Mouse (Mus musculus) E14TG2a.4 (cell line): Measurements from ENCODE around the gene Gm38655.

Source experiments
- H3K27me3 ChIP-seq: 2 replicates; pipeline ENCODE4 v1.6.1; 2014; ENCODE audit warnings: low read length, control low read depth; ENCODE audit not compliant: insufficient read depth
- H3K36me3 ChIP-seq: 2 replicates; pipeline ENCODE4 v1.6.1; 2014; ENCODE audit warnings: low read length, control low read depth; ENCODE audit not compliant: insufficient read depth
- H3K4me1 ChIP-seq: replicated peaks from 2 replicates; pipeline ENCODE4 v1.6.1; 2014; ENCODE audit warnings: low read depth, low read length, control low read depth
- H3K4me3 ChIP-seq: replicated peaks from 2 replicates; pipeline ENCODE4 v1.5.1; 2014; ENCODE audit warnings: mild to moderate bottlenecking, low read length
- H3K9me3 ChIP-seq: 2 replicates; pipeline ENCODE4 v1.6.1; 2014; ENCODE audit warnings: low read length, control low read depth
- CTCF ChIP-seq: conservative IDR thresholded peaks from 2 replicates; pipeline ENCODE4 v1.5.1; 2014; ENCODE audit warnings: low read length
- NANOG ChIP-seq: IDR thresholded peaks from 2 replicates; pipeline ENCODE4 v1.6.1; 2014; ENCODE audit warnings: borderline replicate concordance, low read length, mixed read lengths
- POU5F1 ChIP-seq: IDR thresholded peaks from 2 replicates; pipeline ENCODE4 v1.6.1; 2014; ENCODE audit warnings: low read length, borderline replicate concordance

Gm38655 gene

GRCm38 (mm10) chr17:25184961-25185360 is 9.7 kb upstream of the Gm38655 start:
- Histone ChIP-seq H3K9me3 (no peaks in the 10 kb centered on the region), H3K4me3 (peak overlapping the region; percentile 100), H3K36me3 (peaks cover 21% of the 10 kb centered on the region), H3K4me1 (peaks cover 55% of the 10 kb centered on the region), H3K27me3 (no peaks in the 10 kb centered on the region)
- TF ChIP-seq CTCF, result no peak
- no peak for TF ChIP-seq NANOG
- no peak for TF ChIP-seq POU5F1

DNA sequence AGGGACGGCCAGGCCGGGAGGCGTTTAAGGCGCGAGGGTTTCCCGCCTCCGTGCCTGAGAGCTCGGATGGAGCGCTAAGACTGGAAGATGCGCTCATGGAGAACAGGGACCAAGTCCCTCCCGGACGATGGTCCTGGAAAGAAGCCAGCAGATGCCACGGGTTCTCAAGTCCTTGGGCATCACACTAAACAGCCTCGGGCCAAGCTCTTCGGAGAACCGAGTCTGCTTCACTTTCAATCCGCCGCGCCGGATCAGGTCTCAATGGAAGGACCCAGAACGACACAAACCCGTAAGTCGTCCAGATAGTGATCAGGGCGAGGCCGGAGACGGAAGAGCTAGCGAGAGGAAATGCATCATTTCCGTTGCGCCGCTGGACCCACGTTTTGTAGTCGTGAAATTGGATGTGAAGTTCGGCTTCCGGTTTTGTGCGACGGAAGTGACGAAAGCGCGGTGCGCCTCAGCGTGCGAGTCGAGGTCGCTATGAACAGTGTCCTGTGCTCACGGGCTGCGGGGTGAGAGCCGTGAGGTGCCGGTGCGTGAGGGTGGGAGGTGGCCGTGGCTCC is 8.9 kb upstream of the Gm38655 start, which contains the start of gene BC003965:
BC003965 (plus strand) TSS at position 426 of the 563 bp plus-strand sequence.
- TF ChIP-seq NANOG, result no peak
- no peak for TF ChIP-seq POU5F1
- no peak for TF ChIP-seq CTCF
- no peaks in the 10 kb centered on the region for H3K9me3 ChIP-seq
- no peaks in the 10 kb centered on the region for H3K27me3 ChIP-seq
- peak within 1 kb of the TSS; percentile 100 for H3K4me3 ChIP-seq
- peaks cover 21% of the 10 kb centered on the region for H3K36me3 ChIP-seq
- peaks cover 48% of the 10 kb centered on the region for H3K4me1 ChIP-seq

DNA sequence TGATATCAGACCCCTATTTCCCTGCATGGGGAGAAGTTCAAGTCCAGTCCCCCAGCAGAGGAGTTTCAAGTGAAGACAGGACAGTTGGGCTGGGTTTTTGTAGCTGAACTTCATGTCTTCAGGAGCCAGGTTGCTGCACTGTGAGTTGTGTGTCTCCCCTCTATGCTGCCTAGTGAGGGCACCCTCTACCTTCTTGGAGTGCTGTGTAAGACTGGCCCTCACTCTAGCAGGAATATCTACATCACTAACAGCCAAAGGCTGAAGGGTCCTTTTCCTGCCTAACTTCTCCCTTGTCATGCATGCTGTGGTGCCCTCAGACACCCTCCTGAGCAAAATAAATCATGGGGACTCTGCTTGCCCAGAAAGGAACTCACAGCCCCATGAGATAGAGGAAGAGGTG is 8.0 kb upstream of the Gm38655 start:
- Histone ChIP-seq H3K36me3 (peaks cover 21% of the 10 kb centered on the region), H3K4me1 (peaks cover 48% of the 10 kb centered on the region), H3K9me3 (no peaks in the 10 kb centered on the region), H3K27me3 (no peaks in the 10 kb centered on the region), H3K4me3 (peak overlapping the region; percentile 100)
- no peak for TF ChIP-seq CTCF
- TF ChIP-seq POU5F1, result no peak
- TF ChIP-seq NANOG, result no peak

- TF ChIP-seq NANOG (no peak), POU5F1 (no peak), CTCF (no peak)
- Histone ChIP-seq H3K4me3 (0 out of 2 replicates have a peak overlapping the region, but pooled peaks have one; percentile 70), H3K4me1 (peaks cover 35% of the 10 kb centered on the region), H3K36me3 (no peaks in the 10 kb centered on the region), H3K9me3 (no peaks in the 10 kb centered on the region), H3K27me3 (0 out of 2 replicates have a peak, but pooled peaks cover 7% of the 10 kb centered on the region)
Measured at GRCm38 (mm10) chr17:25172558-25172957, 2.7 kb downstream of the Gm38655 start.

DNA sequence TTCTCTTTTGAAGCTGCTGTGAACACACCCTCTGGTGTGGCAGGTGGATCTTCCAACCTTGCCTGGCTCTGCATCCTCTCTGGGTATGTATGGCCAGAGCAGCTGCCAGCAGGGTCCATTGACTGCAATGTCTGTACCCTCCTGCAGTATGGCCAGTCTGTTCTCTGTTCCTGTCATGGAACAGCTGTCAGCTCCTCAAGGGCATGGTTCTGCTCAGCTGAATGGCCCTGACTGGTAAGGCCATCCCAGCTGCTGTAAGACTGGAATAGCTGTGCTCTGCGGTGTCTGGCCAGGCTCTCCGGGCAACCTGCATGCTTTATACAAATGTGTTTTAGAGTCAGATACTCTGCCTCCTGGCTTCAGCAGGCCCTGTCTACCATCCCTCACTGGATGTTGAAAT is 5.6 kb downstream of the Gm38655 start:
- no peaks in the 10 kb centered on the region for H3K27me3 ChIP-seq
- no peaks in the 10 kb centered on the region for H3K36me3 ChIP-seq
- peaks cover 44% of the 10 kb centered on the region for H3K4me1 ChIP-seq
- no peak overlapping the region for H3K4me3 ChIP-seq
- TF ChIP-seq NANOG (no peak), POU5F1 (no peak), CTCF (no peak)
- no peaks in the 10 kb centered on the region for H3K9me3 ChIP-seq

- Histone ChIP-seq H3K36me3 (peaks cover 16% of the 10 kb centered on the region), H3K27me3 (no peaks in the 10 kb centered on the region), H3K9me3 (no peaks in the 10 kb centered on the region), H3K4me3 (no peak overlapping the region), H3K4me1 (peaks cover 23% of the 10 kb centered on the region)
- TF ChIP-seq POU5F1 (no peak), NANOG (no peak), CTCF (no peak)
Measured at GRCm38 (mm10) chr17:25165970-25166671, 9.2 kb downstream of the Gm38655 start.

DNA sequence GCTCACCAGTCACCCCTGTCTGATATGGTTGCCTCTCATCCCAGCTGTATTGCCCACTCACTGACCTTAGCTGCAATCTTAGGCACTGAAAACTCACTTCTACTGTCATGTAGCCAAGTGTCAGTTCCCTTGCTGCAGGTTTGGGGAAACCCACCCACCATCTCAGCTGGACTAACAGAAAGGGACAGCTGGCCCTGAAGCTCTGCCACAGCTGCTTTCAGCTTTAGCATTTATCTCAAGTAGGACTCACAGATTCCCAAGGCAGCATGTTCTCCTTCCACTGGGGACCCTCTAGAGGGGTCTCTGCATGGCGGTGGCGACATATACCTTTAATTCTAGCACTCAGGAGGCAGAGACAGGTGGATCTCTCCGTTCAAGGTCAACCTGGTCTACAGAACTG is 10.5 kb downstream of the Gm38655 start:
- no peaks in the 10 kb centered on the region for H3K27me3 ChIP-seq

DNA sequence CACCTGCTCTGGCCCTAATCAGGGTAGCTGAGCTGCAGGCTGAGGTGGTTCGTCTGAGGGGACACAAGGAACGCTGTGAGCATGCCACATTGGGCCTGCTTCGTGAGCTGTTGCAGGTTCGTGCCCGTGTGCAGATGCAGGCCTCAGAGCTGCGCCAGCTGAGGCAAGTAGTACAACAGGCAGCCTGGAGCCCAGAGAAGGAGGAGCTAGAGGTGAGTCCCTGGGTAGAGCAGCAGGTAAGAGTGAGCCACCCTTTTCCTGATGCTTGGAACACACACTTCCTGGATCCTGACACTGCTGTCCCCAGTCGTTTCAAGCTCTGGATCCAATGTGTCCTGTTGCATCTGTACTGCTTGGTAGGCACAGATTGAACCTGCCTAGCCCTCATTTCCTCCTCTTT is 11.9 kb downstream of the Gm38655 start:
- Histone ChIP-seq H3K27me3 (no peaks in the 10 kb centered on the region), H3K36me3 (peaks cover 40% of the 10 kb centered on the region), H3K9me3 (no peaks in the 10 kb centered on the region), H3K4me3 (no peak overlapping the region), H3K4me1 (peaks cover 19% of the 10 kb centered on the region)
- TF ChIP-seq POU5F1 (no peak), NANOG (no peak), CTCF (no peak)

More for the DNA sequence above, 10.5 kb downstream of the Gm38655 start:
- Histone ChIP-seq H3K36me3 (peaks cover 29% of the 10 kb centered on the region), H3K4me3 (no peak overlapping the region), H3K4me1 (peaks cover 19% of the 10 kb centered on the region), H3K9me3 (no peaks in the 10 kb centered on the region)
- TF ChIP-seq NANOG (no peak), POU5F1 (no peak), CTCF (no peak)
